Mouse (Mus musculus) c-Kit-positive CD71-negative TER-119-negative erythroid progenitor cells, embryonic 14.5 days (primary cell): ENCODE measurements at regions not wholly inside any gene's neighbourhood (a gene's known extent, or its start where the extent isn't known, plus 50 kb on each side); places are given as distances from the start of the nearest gene placed in this dataset.

Experiments
- DNase-seq: peaks from one replicate; pipeline ENCODE4 v3.0.0-alpha.2; 2013; ENCODE audit warnings: low read depth

DNA sequence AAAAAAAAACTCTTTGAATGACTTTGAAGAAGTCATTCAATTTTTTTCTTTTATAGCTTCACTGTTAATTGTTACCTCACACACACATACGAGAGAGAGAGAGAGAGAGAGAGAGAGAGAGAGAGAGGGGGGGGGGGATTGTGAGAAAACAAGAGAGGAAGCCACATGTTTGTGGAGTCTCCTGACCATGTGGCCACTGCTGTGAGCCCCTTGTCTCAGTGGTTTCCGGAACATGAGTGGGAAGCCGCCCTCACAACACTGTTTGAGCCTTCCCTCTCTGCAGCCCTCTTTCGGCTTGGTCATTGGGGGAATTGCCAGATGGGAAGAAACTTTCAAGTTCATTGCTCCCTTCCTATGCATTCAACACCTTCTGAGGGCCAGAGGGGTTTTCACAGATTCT, 656.3 kb downstream of the Kcnj2 start:
- DNase-seq, result peak; percentile 2

DNA sequence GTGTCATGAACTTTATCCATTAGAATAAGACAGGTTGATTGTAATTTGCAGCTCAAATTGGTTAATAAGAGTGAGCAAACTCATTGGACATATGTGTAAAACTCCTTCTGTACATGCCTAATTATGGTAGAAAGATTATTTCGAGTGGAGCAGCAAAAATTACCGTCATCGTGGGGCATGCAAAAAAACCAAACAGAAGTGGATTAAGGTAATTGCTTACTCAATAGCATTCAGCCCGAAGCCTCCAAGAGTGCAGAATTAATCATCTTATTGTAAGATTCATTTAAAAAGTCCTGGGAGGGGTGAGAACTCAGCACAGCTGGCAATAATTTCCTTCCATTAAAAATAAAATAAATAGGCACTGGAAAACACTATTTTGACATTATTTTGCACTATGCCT, 662.2 kb downstream of the Kcnj2 start:
- no peak for DNase-seq

DNA sequence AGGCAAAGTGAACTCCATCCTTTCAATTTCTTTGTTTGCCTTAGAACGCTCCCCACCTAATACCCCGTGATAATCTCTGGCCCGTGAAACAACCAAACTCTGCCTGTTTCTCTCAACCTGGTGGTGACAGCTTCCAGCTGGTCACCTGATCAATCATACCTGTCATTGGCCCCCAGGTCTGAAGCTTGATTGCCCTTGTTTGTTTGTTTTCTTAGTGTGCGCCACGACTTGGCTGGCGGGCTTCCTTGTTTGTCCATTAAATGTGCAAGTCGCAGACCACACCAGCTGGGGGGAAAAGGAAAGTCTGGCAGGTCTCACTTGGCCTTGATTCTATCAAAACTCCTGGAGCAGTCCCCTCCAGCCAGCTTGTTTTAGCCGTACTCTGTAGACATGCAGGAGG, 666.1 kb downstream of the Kcnj2 start:
- DNase-seq, result no peak

DNA sequence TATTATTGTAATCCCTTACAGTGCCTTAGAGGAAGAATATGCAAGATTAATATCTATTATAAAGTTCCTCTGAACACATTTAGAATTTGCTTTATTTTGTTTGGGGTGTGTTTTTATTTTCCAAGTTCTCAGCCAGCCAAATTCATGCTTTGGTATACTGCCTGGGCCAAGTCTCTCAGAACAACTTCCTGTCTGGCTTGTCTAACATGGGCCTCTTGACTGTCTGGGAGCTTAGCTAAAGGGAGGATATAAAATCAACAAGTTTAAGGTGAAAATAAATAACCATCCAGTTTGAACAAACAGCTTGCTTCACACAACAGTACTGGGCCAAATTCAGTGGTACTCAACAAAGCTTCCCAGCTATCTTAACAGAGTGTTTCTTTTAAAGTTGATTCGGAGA, 669.5 kb downstream of the Kcnj2 start:
- DNase-seq, result no peak

DNA sequence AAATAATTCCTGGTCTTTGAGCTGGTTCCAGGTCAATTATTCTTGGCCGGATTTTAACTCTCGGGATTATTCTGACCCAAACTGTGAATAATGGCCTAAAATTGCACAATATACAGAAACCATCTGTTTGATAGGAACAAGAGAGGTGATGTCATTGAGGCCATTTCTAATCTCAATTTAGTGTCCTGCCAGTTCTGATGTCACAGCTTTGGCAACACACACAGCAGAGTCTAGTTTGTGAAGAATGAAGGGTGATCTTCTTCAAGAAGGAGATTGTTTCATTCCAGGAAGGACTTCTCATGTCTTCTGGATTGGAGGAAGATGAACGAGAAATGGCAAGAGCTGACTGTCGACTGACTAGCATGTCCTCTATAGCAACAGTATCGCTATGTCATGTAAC, 670.0 kb downstream of the Kcnj2 start:
- no peak for DNase-seq

DNA sequence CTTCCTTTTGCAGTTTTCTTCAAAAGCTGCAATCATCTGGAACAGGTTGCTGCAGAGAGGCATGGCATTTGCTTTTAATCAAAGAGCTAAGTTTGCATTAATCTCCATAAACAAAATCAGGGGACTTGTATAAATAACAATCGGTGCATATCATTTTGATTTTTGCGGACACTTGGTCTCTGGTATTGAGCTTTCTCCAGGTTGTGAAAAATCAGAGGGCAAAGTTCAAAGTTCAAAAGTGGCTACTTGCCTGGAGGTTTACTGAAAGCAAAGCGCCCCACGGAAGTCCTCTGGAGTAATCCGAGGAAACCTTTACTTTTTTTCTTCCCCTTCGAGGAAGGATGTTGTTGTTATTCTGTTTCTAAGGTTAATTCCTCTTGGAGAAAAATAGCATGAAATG, 677.4 kb downstream of the Kcnj2 start:
- no peak for DNase-seq

DNA sequence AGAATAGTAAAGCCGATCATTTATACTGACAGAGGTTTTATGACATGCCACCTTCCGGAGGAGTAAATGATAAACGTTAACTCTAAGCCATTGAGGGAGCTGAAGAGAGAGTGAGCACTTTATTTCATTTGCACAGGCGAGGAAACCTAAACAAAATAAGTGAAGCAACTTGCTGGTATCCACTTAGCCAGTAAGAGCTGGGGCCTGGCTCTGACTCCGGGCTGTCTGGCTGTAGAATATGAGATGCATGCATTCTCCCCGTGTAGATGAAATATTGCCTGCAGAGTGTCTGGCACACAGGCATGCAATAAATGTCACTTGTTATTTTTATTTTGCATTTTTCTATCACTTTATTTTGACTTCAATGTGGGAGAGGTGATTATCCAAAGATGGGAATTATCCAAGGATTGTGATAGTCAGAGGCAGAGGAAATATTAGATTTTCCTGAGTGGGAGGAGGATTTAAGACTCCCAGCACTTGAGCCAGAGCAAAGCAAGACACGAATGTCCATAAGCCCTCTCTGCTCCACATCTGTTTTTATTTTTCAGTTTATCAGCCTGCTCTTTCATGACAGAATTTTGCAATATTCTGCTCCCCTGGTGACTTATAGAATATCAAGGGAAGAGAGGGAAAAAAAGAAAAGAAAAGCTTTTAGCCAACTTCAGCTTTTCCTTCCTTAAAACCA, 681.4 kb downstream of the Kcnj2 start:
- DNase-seq, result no peak

DNA sequence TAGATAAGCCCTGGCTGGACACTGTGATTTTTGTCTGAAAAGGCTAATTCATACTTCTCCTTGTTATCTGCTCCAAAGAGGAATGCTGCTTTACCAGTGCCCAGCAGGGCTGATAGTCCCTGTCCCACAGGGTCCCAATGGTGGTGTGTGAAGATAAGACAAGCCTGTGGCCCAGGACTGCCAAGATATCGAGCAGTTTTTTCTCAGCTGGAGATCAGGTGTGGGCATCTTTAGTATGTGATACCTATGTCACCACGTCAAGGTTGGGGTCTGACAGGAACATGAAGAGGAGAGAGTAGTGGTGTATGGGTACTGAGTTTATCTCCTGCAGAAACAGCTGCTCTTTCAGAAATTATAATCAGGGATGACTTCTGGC, 682.0 kb downstream of the Kcnj2 start:
- DNase-seq, result no peak

DNA sequence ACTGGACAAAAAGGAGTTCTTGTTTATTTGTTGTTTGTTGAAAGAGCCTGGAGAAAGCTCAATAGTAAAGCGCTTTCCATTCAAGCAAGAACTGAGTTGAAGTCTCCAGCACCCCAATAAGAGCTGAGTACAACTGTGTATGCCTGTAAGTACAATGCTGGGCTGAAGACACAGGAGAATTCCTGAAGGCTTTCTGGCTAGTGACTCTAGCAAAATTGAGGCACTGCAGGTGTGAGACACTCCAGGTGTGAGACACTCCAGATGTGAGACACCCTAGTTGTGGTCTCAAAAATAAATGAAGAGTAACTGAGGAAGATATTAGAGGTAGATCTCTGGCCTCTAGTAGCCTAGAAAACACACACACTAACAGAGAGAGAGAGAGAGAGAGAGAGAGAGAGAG, 682.5 kb downstream of the Kcnj2 start:
- DNase-seq, result no peak

DNA sequence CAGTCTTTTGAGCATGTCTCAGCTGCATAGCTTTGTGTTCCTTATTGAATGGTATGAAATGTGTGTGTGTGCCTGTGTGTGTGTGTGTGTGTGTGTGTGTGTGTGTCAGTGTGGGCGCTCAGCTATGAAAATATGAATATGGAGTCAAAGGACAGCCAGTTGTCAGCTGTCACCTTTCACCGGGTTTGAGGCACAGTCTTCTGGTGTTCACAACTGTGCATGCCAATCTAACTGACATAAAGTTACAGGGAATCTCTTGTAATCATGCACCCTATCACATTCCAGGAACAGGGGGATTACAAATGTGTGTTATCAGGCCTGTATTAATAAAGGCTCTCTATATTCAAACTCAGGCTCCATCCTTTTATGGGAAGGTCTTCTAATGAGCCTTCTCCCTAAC, 688.8 kb downstream of the Kcnj2 start:
- DNase-seq, result no peak

DNA sequence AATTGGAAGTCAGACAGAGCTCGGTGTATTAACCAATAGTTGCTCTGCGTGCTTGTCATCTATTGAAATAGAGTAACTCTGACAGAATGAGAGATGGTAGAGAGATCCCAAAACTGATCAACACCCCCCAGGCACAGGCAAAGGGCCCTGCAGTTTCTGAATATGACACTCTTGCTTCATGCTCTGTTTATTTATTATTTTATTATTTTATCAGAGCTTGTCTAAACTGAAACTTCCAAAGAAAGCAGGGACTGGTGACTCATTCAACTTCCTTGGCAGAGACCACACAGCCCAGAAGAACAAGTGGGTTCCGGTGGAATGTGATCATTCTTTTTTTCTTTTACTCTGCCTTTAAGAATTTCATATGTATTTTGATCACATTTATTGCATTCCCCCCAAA, 697.1 kb downstream of the Kcnj2 start:
- no peak for DNase-seq

DNA sequence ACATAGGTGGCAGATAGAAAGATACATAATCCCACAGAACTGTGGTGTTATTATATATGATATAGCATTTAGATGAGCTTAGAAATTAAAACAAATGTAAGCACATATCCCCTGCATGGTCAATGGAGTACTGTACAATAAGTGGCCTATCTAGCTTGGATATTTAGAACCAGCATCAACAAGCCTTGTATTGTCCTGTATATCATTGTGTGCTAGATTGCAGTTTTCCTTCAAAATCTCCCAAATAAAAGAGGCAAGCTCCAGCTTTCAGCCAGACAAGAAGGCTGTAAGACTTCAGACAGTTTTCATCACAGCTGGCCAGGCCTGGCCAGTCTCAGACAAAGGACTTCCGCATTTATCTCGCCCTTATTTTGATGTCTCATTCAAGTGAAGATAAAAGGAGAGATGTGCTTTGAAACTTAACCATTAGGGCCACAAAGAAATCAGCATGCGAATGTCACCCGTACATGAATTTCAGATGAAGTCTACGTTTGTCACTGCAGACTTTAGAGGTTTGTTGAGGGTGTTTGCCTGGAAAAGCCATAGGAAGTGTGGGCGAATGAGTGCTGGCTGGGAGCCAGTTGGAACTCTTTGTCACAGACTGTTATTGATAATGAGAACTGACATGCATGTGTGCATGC, 700.5 kb downstream of the Kcnj2 start:
- DNase-seq, result no peak

DNA sequence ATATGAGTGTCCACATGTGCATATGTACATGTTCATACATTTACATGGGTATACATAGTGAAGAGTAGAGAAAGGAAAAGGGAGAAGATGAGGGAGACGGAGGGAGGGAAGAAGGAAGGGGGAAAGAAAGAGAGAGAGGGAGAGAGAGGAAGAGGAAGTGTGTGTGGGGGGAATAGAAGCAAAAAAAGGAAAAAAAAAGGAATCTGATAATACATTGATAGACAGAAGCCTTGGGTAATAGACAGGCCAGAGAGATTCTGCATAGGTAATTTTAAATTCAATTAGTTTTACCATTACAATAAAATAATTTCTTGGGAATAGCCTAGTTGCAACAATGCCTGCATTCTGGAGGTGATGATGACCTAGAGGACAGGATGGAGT, 701.0 kb downstream of the Kcnj2 start:
- no peak for DNase-seq

DNA sequence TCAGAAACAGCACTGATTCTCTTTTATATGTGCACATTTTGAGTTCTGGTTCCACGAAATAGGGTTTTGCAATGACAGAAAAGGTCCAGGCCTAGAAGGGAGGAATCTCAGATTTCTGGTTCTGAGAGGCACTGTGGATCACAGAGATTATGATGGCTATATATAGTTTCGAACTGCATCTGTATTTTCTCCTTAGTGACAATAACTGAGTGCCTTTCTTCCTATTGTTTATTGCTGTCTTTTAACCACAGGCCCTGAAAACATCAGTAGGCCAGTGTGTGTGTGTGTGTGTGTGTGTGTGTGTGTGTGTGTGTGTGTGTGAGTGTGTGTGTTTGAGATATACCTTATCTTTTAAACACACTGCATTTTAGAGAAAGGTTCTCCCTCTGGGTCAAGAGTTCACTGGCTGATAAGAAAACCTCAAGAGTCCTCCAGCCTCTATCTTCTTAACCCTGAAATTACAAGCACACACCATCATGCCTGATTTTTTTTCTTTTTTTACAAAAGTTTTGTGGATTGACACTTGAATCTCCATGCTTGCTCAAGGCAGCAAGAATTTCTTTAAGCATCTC, 708.2 kb downstream of the Kcnj2 start:
- no peak for DNase-seq

DNA sequence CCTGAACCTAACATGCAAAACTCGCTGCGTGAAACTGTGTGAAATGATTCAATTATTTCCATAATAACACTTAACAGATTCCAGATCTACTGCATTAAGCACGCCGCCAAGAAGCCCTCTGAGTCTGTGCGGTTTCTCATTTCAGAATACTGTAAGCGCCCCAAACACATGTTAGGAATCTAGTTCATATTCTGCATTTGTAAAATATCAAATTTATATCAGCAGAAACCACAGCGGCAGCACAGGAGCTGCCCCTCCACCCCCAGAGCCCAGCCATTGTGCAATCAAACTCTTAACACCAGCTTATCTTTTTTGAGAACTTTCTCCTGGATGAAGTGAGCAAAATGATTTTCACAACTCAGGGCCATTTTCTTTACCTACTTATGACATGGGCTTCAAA, 715.4 kb downstream of the Kcnj2 start:
- DNase-seq, result no peak

DNA sequence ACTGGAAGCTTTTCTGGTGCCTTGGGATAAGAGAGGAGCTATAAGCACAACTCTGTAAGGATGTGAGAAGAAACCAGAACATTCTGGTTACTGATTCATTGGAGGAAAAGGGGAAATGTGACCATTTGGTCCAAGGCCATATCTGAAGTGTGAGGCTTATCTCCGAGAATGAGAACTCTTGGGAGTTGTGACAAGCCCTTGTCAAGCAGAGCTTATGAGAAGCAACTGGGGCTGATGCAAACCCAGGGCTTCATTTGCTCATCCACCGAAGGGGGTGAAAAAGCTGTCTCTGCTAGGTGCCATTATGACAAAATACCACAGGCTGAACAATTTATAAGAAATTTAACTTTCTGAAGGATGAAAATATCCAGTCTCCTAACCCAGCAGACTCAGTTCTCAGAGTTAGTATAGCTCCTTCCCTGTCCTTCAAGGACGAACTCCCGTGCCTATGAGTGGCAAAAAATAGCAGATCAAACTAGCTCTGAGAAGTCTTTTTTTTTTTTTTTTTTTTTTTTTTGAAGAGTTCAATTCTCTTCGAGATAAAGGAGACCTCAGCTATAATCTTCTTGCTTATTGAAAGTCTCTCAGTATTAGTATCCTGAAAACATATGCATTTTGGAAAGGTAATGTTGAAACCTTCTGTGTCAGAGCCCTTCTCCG, 725.4 kb downstream of the Kcnj2 start:
- no peak for DNase-seq

DNA sequence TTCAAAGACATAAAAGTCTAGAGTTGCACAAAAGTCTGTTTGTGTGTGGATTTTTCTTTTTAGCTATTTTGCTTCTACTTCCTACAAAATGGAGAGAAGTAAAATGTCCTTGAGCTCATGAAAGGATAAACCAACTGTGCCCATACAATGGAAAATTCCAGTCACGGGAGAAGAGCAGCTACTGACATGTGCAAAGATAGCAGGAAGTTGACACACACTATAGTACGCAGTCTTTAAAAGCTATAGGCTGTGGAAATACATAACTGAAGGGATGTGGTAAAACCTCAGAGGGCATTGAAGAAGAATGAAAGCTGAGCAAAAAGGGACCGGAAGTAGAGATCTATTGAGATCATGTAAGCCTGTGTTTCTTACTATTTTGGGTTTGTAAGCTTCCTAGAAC, 735.1 kb downstream of the Kcnj2 start:
- no peak for DNase-seq

DNA sequence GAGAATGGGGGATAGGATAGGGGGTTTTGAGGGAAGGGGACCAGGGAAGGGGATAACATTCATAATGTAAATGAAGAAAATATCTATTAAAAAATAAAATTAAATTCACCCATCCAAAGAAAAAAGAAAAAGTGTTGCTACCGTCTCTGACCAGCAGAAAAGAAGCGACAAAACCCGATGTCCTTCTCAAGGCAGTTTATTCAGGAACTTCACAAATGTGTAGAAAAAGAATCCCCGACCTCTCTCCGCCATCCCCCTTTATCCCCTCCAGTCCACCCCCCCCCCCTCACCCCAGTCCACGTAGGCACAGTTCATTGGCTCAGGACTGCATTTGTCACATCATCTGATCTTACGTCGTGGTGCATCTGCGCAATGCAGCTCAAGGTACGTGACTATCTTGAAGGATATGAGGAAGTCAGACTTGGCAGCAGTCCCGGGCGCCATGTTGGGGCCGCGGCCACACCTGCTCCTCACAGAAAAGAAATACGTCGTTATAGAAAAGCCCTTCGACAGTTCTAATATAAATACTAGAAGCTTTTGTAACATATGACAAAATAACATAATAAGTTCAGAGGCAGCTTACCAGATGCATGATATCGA, 750.3 kb downstream of the Kcnj2 start:
- no peak for DNase-seq

DNA sequence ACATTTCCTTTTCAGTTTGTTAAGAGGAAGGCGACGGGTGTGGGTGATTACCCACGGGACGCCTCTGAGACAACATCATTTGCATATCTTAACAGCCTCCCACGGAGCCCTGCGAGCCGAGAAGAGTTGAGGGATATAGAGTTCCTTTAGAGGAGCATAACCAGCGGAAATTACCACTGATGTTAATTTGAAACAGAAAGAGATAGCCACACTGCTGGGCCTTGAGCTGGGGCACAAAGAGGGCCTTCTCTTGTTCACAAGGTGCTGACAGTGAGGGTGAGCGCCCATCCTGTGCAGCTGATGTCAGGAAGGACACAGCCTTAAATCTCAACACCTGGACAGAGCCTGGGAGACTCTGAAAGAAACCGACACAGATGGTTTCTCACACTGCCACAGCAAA, 752.2 kb downstream of the Kcnj2 start:
- DNase-seq, result no peak

DNA sequence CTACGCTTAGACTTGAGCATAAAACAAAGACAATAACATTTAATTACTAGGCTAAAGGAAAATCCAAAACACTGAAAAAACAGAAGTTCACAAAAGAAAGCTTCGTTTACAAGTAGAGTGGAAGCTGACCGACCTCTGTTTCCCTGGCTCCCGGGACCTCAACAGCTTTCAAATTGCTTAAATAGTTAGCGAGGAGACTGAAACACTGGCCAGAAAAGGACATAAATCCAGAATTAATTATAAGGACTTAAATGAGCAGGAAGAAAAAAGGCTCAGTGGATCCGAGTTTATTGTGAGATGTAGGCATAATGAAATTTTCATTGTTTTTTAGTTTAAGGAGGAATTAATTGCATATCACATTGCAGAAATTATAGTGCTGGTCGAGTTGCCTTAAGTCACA, 754.4 kb downstream of the Kcnj2 start:
- DNase-seq, result no peak

DNA sequence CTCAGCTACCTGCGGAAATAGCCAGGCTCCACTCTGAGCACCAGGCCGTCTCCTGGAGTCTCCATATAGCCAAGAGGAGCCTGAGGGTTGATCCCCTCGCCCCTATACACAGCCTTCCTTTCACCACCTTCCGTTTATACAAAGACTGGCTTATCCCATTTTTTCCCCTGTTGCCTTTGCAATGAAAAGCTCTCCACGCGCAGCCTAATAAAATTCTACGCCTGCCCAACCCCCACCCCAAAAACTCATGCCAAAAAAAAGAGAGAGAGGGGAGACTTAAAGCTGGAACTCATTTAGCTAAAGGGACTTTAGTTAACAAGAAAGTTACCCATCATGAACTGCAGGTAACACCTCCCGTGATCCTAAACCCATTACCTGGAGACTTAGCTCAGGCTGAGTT, 762.5 kb downstream of the Kcnj2 start:
- DNase-seq, result no peak

DNA sequence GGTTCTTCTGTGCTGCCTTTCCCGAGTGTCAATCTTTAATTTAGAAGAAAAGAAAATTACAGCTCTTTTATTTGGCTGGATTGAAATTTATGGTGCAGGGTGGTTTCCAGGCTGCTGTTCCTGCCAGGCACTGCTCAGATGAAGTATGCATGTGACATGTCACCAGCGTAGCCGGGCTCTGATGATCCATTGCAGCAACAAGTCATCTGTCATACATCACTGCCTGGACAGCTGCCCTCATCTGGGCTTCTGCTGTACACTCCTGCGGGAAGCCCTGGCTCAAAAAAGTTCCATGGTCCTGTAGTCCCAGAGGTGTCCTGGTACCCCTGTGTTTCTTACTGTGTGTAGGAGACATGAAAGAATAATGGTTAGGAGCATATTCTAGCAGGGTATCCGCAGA, 773.0 kb downstream of the Kcnj2 start:
- no peak for DNase-seq

DNA sequence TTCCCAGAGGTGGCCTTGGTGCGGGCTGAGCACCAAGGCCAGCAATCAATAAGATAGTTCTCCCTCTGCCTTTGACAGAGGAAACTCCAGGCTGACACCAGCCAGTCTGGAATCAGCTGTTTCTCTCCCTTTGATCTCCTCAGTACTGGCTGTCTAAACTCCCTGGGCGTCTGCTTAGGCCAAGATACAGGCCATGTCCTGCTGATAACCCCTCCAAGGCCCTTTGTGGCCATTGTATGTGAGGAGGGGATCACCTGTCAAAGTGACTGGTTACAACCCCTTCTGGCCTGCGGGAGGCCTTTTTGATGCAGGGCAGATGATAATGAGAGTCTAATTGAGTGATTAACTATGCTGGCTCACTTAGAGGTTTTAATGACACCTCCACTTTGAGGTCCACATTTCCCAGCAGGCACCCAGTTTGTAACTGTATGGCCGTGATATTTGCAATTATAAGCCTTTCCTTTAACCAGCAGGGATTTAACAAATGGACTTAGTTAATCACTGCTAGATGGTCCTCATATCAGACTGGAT, 777.8 kb downstream of the Kcnj2 start:
- DNase-seq, result no peak
